Mouse (Mus musculus): ENCODE measurements around the gene Ip6k3.

Ip6k3 gene

DNA sequence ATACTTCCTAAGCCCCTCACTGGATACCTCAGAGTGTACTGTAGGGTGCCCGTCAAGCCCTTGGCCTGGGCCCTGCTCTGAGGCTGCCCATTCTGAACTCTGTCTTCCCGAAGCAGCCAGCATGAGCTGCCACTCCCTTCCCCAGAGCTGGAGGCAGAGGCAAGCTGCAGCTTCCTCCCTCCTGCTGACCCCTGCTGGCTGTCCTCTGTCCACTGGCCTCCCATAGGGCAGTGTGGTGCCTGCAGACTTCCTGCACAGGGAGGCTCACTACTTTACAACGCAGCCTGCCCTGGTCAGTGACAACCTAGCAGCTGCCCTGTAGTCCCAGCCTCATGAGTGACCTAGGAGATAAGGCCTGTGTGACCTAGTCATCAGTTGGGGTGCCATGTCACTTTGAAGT is 14.1 kb upstream of the Ip6k3 start:
- no peak for DNase-seq

DNA sequence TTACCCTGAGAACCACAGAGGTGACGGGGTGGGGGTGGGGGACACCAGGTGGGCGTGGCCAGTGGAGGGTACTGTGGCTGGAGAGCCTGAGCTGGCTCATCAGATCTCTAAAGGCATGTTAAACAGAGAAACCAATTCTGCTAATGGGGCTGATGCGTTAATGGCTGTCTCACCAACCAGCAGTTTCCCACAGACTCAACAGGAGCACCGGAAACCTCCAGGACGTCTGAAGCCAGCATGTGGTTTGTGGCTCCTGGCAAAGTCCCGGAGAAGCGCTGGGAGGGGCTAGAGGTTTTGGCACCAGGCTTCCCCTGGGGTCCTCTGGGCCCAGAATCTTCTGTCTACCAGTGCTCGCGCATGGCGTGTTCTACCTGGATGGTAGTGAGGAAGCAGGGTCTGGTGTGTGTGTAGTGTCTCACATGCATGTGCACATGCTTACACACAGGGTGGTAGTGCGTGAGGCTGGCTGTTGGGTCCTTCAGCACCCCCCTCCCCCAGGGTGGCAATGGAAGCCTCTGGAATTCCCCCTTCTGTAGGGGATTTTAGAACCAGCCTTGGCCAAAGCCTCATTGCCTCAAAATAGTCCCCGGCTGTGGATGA is 12.2 kb upstream of the Ip6k3 start:
- DNase-seq, result no peak

DNA sequence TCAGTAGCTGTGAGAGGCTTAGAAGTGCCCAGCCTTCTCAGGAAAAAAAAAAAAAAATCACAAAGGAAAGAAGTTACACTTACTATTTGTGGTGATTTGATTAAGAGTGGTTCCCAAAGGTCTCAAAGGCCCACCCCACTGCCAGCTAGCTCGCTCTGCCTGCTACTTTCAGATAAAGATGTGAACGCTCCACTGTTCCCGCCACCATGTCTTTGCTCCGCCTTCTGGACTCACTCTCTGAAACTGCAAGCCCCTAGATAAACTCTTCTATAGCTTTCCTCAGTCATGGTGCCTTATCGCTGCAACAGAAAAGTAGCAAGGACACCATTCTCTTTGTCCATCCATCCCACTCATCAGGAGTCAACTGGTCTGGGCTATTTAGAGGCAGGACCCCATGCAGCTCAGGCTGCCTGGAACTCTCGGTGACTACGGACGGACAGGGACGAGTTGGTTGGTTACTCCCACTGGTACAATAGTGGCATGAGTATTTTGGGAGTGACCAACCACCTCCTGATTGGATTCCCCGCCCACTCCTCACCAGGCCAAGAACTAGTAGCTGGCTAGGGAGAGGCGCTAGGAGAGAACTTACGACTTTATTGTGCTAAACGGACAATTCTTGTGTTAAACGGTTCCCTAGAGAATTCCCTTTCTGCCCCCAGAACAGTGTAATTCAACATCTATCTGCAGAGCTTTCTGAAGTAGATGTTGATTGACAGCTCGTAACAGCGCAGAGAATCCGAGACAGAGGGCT is 11.0 kb upstream of the Ip6k3 start:
- no peak for DNase-seq

DNA sequence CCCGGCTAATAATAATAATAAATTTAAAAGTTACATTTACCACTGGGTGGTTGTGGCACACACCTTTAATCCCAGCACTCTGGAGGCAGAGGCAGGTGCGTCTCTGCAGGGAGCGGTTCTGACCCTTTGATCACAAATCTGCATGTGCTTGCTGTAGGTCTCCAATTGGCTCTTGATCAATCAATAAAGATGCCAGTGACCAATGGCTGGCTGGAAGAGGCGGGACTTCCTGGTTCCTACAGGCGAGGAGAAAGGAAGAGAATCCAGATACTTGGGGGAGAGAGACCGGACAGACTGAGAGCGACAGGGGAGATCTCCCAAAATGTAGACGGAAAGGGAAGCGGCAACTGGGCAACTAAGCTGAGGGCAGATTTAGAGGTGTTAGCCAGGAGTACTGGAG is 10.4 kb upstream of the Ip6k3 start:
- DNase-seq, result no peak

DNA sequence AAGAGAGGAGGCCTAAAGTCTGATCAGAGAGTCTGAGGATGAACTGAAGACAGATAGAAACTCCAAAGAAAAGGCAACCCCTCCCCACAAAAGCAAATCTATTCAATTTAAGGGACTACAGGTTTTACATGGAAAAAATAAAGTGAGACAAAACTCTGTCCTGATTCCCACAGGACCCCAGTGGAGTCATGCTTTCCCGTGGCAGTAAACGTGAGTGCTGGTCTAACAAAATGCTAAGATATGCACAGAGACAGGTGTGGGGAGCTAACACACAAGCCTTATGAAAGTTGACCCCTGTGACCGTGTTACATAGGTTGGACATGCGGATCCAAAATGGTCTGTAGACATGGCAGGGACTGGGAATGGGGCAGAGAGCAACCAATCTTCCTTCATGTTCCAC is 9.2 kb upstream of the Ip6k3 start:
- DNase-seq, result no peak

DNA sequence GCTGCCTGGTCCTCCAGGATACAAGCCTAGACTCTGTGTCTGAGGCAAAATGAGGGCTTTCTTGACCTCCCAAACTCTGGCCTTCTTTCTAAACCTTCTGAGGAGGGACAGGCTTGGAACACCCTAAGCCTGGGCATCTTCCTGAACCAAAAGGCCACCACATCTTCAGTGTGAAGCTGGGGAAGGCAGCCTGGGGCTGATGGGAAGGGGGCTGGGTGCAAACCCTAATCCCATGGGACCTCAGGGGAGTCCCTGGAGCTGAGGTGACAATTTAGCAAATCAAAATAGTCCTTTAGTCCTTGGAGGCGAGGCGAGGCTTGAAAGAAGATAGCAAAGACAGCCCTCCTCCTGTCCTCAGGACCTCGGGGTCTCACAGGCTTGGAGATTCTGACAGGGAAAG is 8.7 kb upstream of the Ip6k3 start:
- no peak for DNase-seq

DNA sequence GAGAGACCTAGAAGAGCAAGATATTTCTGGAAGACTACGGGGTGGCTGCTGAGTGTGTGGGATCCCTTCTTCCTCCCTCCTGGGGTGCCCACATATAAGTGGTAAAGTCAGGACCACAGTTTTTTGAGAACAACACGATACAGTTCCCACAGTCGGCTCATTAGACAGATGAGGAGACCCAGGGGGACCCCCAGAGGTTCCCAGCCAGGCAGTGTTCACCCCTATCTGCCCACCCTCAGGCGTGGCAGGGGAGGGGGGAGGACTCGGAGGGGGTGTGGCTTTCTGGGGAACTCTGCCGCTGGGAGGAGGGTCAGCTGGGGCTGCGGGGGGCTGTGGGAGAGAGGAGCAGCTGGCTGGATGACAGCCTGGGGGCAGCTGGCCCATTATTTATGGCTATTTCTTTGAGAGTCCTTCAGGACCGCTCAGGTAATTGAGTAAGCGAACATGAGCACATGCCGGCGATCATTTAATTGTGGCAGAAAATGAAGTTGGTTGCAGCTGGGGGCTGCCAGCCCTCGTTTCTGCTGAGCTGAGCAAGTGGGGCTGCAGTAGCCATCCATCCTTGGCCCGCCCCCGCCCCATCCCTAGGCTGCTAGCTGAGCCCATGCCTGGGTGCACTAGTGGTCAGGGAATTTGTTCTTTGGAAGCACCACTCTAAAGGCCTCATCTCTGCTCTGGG is 7.7 kb upstream of the Ip6k3 start:
- DNase-seq, result no peak

DNA sequence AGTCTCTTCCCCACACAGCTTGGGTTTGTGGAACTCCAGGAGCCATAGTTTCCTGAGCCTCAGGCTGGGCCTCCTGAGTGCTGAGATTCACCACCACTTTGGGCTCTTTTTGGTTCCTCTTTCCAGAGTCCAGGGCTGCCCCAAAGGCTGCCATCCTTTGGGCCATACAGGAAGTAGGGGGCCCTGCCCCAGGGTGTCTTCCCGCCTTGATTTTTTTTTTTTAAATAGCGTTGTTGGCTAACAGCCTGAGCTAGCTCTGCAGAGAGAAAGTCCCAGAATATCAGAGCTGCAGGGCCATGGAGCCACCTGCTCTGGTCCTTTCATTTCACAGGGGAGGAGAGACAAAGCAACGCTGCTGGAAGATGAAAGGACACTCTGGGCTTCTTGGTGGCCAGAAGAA is 6.1 kb upstream of the Ip6k3 start:
- DNase-seq, result no peak

DNA sequence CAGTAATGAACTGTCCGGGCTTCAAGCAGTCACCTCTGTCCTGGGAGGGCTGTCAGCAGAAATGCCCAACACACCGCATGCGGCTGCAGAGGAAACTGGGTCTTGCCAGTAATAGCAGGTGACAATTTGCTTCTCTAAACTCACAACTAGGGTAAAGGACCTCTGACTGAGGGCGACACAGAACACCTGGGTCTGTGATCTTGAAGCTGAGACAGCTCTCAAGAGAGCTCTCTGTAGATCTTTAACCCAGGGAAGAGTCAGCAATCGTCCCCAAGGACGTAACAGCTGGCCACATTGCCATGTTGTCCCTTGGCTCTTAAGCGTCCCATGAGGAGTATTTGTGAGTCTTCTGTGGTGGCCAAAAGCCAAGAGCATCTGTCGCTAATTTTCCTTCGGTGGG is 4.9 kb upstream of the Ip6k3 start:
- no peak for DNase-seq

DNA sequence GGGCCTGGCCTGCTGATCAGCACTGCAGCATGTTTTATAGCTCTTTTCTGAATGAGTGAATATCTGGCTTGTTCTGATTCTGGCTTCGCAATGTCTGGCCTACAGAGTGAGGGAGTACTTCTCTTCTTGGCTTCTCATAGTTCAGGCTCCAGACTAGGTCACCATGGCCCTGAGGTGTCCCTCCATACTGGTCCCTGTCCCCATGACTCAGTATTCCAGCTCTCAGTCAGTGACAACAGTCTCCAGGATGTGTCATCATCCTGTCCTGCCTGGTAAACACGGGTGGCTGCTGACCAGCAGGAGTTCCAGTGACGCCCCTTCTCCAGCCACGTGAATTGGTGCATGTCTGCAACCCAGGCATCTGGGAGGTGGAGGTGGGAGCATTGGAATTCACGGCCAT is 3.5 kb upstream of the Ip6k3 start:
- DNase-seq, result no peak

DNA sequence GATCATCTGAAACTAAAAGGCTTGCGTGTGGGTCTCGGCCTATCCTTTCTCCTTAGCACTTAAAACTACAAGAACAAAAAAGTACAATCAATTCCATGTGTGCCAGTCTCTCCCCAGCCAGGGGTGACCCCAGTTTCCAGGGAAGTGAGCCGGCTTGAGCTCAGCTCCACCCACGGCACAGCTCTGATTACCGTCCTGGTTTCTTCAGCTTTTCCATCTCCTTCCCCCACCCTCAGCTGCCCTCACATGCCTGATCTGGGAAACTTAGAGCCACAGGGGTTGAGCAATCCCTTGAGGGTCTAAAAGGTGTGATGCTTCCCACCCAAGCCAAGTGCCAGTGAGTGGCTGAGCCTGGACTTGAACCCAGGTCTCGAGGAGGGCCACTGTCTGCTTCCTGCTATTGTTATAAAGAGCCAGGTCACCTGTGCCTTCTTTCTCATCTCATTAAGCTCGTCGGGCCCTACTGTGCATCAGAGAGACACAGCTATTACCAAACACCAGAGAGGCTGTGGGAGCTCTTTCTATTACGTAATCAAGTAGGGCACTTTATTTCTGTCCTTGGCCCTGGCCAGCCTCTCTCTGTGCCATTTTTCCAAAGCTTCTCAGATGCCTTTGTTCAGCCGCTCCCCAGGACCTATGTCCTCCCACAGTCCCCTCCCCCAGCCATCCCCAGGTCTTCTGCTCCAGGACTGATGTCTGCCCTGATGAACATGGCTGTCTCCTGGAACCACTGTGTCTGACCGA is 2.5 kb upstream of the Ip6k3 start:
- DNase-seq, result no peak

DNA sequence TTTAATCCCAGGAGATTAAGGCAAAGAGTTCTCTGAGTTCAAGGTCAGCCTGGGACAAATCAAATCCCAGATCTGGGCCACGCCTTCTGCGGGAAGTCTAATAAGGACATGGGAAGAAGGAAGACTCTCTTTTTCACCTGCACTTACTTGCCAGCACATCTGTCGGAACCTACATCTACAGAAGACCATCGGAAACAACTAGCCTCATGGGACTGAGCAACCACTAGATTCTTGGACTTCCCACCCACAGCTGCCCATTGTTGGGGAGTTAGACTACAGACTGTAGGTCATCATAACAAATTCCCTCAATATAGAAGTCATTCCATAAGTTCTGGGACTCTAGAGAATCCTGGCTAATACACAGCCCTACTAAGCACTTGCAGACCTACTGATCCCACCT is 974 bp upstream of the Ip6k3 start:
- DNase-seq, result no peak

DNA sequence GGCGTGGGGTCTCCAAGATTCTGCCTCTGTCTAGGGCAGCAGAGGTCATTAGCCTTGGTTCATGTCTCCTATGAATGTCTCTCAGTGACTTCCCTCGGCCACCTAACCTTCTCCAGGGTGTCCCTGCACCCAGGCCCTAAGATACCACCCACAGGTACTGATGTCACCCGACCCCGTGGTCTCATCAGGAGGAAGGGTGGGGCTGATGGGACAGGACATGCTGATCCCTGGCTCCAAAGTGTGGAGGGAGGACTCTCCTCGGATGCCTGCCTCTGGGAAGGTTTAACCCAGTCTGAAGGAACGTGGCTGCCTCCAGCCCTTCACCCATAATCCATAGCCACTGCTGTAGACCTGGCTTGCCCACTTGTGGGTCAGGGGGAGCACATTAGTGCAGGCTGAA is 694 bp downstream of the Ip6k3 start:
- DNase-seq, result no peak

DNA sequence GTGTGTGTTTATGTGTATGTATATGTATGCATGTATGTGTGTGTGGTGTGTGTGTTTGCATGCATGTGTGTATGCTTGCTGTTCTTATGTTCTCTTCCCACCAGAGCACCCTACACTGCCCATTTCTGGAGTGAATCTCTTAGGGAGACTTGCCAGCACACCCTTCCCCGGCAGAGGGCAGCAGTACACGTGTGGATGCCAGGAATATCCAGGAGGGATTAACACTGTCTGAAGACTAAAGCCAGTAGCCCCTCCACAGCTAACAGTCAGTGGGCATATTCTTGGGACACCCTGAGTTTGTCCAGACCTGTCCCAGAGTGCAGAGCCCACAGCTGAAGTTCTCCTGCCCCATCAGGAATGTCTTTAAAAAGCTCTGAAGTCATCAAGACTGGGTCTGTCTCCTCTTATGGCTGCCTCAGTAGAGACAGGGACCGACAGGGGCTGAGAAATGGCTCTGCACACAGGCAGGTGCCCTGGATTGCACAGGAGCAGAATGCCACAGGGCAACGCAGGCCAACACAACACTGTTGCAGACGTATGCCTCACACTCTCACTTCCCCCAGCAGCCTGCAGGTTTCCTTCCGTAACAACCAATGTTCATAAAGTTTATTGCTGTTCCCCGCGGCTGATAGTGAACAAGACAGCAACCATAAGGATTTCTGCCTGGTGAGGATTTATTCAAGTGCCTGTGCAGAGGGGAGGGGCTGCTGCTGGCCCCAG is 2.4 kb downstream of the Ip6k3 start:
- DNase-seq, result no peak

DNA sequence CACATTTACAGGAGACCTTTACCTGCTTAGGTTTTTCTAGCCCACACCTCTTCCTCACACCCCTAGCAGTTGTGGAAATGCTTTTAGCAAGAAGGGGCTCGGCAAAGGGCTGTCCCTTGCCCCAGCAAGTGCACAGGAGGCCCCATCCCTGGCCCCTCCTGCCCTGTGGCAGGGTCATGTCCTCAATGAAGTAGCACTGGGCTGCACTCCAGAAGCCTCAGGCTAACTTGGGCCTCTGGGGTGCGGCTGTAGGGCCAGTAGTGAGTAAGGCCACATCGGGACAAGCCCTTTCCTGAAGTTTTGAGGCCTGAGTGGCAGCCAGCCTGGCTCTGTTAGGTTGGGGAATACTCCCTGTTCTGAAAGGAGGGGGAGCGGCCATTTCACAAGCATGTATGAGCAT is 6.7 kb downstream of the Ip6k3 start:
- DNase-seq, result no peak

DNA sequence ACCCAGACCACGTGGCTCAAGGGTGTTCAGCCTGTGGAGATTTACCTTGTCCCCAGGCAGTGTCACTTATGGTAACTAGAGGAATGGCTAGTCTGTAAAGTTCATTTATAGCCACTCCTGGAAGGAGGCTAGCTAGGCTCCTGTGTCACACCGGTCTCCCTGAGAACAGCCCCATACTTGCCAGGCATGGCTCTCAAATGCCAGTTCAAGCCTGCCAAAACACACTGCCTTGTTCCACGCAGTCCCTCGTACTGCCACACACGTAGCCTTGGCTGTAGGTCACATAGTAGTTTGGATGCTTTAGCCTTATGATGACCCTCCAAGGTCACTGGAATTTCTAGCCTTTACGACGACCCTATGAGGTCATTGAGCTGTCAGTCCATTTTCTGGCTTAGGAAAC is 8.4 kb downstream of the Ip6k3 start:
- DNase-seq, result no peak

DNA sequence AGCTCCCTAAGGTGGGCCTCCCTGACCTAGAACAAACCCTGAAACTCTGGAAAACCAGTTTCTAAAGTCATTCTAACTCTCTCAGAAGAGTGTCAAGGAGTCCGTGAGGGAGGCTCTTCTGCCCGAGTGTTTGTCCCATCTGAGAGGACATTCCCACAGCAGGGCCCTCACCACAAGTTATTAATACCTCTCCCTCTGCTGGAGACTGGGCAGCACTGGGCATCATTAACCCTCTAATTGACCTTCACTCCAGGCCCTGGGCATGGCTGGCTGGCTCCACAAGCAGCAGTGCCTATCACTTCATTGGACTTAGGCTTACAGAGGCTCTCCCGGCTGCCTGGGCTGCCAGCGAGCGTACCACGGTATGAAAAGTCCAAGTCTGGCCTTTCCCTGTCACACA is 9.2 kb downstream of the Ip6k3 start:
- DNase-seq, result no peak

DNA sequence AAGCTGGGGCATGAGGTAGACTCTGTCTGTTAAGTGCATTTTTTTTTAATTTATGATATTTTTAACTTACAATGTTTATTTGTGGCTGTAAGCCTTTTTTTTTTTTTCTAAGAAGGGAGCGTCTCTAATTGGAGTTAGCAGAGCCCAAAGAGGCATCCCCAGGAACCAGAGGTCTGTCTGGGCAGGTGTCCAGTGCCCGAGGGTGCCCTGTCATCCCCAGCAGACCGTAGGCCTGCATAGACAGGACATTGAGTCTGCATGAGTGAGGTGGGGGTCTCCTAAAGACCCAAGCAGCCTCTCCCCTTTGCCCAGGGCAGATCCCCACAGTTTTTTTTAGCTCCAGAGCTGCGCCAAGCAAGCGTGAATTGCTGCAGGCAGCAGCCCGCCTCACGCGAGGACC is 11.8 kb downstream of the Ip6k3 start:
- no peak for DNase-seq

DNA sequence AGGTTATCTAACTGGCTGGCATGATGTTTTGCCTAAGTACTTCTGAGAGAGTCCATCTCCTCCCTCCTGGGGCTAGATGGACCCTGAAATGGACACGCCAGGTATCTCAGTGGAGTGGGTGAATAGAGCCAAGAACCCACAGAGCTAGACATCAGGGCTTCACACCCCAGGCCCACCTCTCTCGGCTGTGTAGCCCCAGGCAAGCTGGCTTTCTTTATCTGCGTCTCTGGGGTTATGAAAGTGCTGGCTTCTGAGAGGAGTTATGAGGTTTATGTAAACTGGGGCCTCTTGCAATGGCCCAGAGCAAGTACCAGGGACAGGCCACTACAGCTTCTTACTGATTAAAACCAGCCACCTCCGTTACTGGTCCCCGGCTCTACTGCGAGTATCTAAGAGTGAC is 12.7 kb downstream of the Ip6k3 start:
- DNase-seq, result no peak

DNA sequence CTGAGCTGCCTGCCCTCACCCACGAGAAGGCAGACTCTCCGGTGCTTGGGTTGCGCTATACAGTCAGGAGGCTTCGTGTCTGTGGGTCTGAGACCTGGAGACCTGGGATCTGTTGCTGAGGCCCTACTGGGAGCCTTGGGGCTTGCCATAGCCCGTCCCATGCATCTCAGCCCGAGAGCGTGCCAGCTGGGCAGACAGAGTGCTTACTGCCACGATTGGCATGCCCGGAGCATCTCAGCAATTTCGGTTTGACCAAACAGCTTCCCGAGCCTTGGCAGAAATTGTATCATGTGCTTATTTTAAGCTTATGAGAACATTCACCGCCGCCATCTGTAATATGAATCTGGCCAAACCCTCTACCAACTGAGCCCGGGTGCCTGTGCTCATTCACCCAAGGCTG is 13.3 kb downstream of the Ip6k3 start:
- DNase-seq, result peak; percentile 23

DNA sequence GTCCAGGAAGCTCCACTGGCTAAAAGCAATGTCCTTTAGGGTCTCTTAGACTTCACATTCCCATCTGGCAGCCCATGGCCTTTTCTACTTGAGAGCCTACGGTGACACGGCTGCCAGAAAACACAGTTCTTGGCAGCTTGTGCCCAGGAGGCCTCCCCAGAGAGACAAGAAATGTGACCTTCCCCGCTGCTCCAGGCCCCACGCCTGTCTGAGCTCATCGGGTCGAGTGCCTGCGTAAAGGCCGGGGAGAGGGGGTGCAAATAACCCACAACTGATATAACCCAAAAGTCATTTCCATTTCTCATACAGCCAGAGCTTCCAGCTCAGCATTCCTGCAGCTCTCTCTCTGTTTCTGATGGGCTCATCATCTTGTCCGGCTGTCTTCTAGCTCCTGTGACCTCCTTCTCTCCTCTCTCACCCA is 13.8 kb downstream of the Ip6k3 start:
- DNase-seq, result no peak

DNA sequence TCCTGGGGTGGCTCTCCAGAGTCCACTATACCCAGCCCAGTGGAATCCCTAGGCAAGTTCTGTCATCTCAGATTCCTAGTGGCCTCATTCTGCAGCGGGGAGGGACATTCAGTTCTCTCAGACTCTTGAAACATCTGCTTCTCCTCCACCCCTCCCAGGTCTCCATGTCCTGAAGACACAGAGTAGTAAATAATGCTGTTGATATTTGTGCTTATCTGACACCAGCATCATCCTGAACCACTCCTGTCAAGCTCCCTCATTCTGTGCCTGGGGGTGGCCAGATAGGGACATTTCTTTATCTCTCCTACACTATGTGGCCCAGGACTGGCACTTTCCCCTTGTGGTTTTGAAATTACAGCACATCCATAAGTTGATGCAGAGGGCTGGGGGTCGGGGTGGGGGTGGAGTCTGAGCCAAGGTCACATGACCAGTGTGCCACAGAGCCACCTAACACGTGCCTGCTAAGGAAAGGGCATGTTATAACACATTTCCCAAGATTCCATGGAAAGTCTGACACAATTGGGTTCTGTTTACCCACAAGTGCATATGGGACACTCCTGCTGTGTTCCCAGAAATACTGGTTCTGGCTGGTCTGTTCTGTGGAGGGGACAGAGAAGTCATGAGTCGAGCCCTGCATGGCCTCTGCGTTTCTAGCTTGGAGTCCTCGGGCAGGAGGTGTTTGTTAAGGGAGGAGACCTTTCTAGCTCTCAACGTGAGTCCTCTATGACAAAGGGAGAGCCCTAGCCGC is 14.4 kb downstream of the Ip6k3 start:
- DNase-seq, result no peak

All from right cerebral cortex, postnatal 25 days (tissue).